Mouse (Mus musculus) cerebellum, adult 2 months (tissue): ENCODE measurements around the gene Akip1. TPM values are rescaled to one million over a fixed set of nuclear protein-coding genes. Genes with fewer than 3 reads are reported as not detected.

Experiments
- DNase-seq, 2 experiments: peaks; one replicate each; pipeline ENCODE4 v3.0.0; 2021
- H3K27ac ChIP-seq: fragments of 200-500 bp; 2 replicates; pipeline ENCODE4 v1.5.1; 2012; ENCODE audit warnings: low read length, control low read depth, inconsistent platforms; ENCODE audit not compliant: insufficient read depth
- H3K27me3 ChIP-seq: fragments of 200-500 bp; 2 replicates; pipeline ENCODE4 v1.6.1; 2012; ENCODE audit warnings: inconsistent platforms, mild to moderate bottlenecking, low read length, moderate library complexity; ENCODE audit not compliant: control insufficient read depth, insufficient read depth
- H3K4me1 ChIP-seq: fragments of 200-500 bp; 2 replicates; pipeline ENCODE4 v1.6.1; 2011; ENCODE audit warnings: low read length; ENCODE audit not compliant: control insufficient read depth, insufficient read depth
- H3K4me3 ChIP-seq: fragments of 200-500 bp; replicated peaks from 2 replicates; pipeline ENCODE3; 2011; ENCODE audit warnings: mild to moderate bottlenecking, low read depth, low read length, control low read depth; ENCODE audit not compliant: insufficient read depth
- CTCF ChIP-seq: fragments of 200-500 bp; IDR thresholded peaks from 2 replicates; pipeline ENCODE4 v1.5.1; 2011; ENCODE audit warnings: low read depth, mild to moderate bottlenecking, control low read depth, low read length, moderate library complexity, borderline replicate concordance; ENCODE audit not compliant: insufficient read depth
- POLR2A ChIP-seq: fragments of 200-500 bp; IDR thresholded peaks from 2 replicates; pipeline ENCODE4 v1.6.1; 2011; ENCODE audit warnings: low read length, control low read depth, borderline replicate concordance; ENCODE audit not compliant: insufficient read depth
- WGBS: fragments of 180-500 bp; shearing (Covaris S2); methylation state at CpG from one replicate; pipeline ENCODE4 v1.1.7; 2018; 5-methylcytosine and 5-hydroxymethylcytosine counted together
- polyA plus RNA-seq: library from polyadenylated mRNA; depleted of rRNA; stranded (reverse); fragments of >200 nt; gene quantifications from 2 replicates; pipeline ENCODE4 v1.2.3, GENCODE M21; 2012

The Akip1 gene
- polyA plus RNA-seq, 1 experiment = 6.9 TPM

- no peak for DNase-seq
- H3K4me1 ChIP-seq = no peaks in the 10 kb centered on the region
- H3K27me3 ChIP-seq = no peaks in the 10 kb centered on the region; the same call in 1 of the 2 replicates
- 78% methylated on average over 13 of the region's 13 CpGs for WGBS
- H3K4me3 ChIP-seq = no peak overlapping the region
- TF ChIP-seq CTCF (no peak), POLR2A (no peak)
- H3K27ac ChIP-seq = no peak overlapping the region
Measured at GRCm38 (mm10) chr7:109694576-109695338, 8.7 kb upstream of the Akip1 start.

- DNase-seq = no peak
- 94% methylated on average over 10 of the region's 10 CpGs for WGBS
- Histone ChIP-seq H3K4me1 (no peaks in the 10 kb centered on the region), H3K27me3 (no peaks in the 10 kb centered on the region; the same call in 1 of the 2 replicates), H3K27ac (no peak overlapping the region), H3K4me3 (no peak overlapping the region)
- TF ChIP-seq CTCF = no peak
- TF ChIP-seq POLR2A = no peak
Measured at GRCm38 (mm10) chr7:109695339-109695726, 8.2 kb upstream of the Akip1 start.

GRCm38 (mm10) chr7:109700213-109700612 lies 3.3 kb upstream of the Akip1 start:
- TF ChIP-seq POLR2A (no peak), CTCF (no peak)
- H3K27ac ChIP-seq = no peak overlapping the region
- DNase-seq = no peak
- H3K27me3 ChIP-seq = no peaks in the 10 kb centered on the region; the same call in 1 of the 2 replicates
- H3K4me1 ChIP-seq = no peaks in the 10 kb centered on the region; the same call in 1 of the 2 replicates
- H3K4me3 ChIP-seq = no peak overlapping the region

- 45% methylated on average over 4 of the region's 4 CpGs for WGBS
Measured at GRCm38 (mm10) chr7:109702721-109703120, 769 bp upstream of the Akip1 start.

GRCm38 (mm10) chr7:109704016-109704377 lies 507 bp downstream of the Akip1 start:
- no peak for DNase-seq
- 7% methylated on average over 17 of the region's 17 CpGs for WGBS
- H3K4me1 ChIP-seq = peaks cover 3% of the 10 kb centered on the region
- TF ChIP-seq CTCF (no peak), POLR2A (no peak)
- H3K4me3 ChIP-seq = peak overlapping the region; percentile 80
- no peaks in the 10 kb centered on the region for H3K27me3 ChIP-seq
- no peak overlapping the region for H3K27ac ChIP-seq

More at GRCm38 (mm10) chr7:109702721-109703120, 769 bp upstream of the Akip1 start:
- H3K4me3 ChIP-seq = no peak overlapping the region
- no peak overlapping the region for H3K27ac ChIP-seq
- no peaks in the 10 kb centered on the region; the same call in 1 of the 2 replicates for H3K27me3 ChIP-seq
- no peak for TF ChIP-seq POLR2A
- no peak for TF ChIP-seq CTCF
- DNase-seq = peak in 1 of 2 experiments; percentile 14
- H3K4me1 ChIP-seq = peaks cover 3% of the 10 kb centered on the region

- WGBS = 73% methylated on average over 3 of the region's 3 CpGs
- no peak overlapping the region for H3K4me3 ChIP-seq
- no peak overlapping the region for H3K27ac ChIP-seq
- H3K27me3 ChIP-seq = no peaks in the 10 kb centered on the region
- no peak for TF ChIP-seq CTCF
- TF ChIP-seq POLR2A = no peak
- H3K4me1 ChIP-seq = peaks cover 3% of the 10 kb centered on the region
- no peak for DNase-seq
Measured at GRCm38 (mm10) chr7:109704461-109704860, 971 bp downstream of the Akip1 start.

- H3K4me3 ChIP-seq = no peak overlapping the region
- WGBS = 21% methylated on average over 4 of the region's 4 CpGs
- DNase-seq = peak; percentile 74 to 77
Measured at GRCm38 (mm10) chr7:109707023-109707785, 3.7 kb downstream of the Akip1 start.

GRCm38 (mm10) chr7:109708961-109709382 lies 5.5 kb downstream of the Akip1 start:
- peaks cover 3% of the 10 kb centered on the region; the same call in 1 of the 2 replicates for H3K4me1 ChIP-seq
- TF ChIP-seq POLR2A (no peak), CTCF (no peak)
- peak in 1 of 2 experiments; percentile 12 for DNase-seq
- no peak overlapping the region for H3K27ac ChIP-seq
- H3K4me3 ChIP-seq = no peak overlapping the region
- no peaks in the 10 kb centered on the region for H3K27me3 ChIP-seq
- 49% methylated on average over 3 of the region's 3 CpGs for WGBS

More at GRCm38 (mm10) chr7:109707023-109707785, 3.7 kb downstream of the Akip1 start:
- TF ChIP-seq POLR2A (no peak), CTCF (peak; percentile 81)
- H3K27ac ChIP-seq = no peak overlapping the region
- no peaks in the 10 kb centered on the region for H3K27me3 ChIP-seq
- H3K4me1 ChIP-seq = peaks cover 3% of the 10 kb centered on the region
